Mouse (Mus musculus) spleen, adult 2 months (tissue): ENCODE results near the gene Slc5a10.

Experiments used
- CTCF ChIP-seq: fragments of 200-500 bp; IDR thresholded peaks from 2 replicates; pipeline ENCODE4 v1.5.1; 2011; ENCODE audit warnings: mild to moderate bottlenecking, inconsistent platforms; ENCODE audit not compliant: insufficient read depth, insufficient read length, insufficient replicate concordance; ENCODE audit errors: extremely low read depth
- POLR2A ChIP-seq: fragments of 200-500 bp; IDR thresholded peaks from 2 replicates; pipeline ENCODE4 v1.6.1; 2011; ENCODE audit warnings: low read depth, low read length, inconsistent platforms

DNA sequence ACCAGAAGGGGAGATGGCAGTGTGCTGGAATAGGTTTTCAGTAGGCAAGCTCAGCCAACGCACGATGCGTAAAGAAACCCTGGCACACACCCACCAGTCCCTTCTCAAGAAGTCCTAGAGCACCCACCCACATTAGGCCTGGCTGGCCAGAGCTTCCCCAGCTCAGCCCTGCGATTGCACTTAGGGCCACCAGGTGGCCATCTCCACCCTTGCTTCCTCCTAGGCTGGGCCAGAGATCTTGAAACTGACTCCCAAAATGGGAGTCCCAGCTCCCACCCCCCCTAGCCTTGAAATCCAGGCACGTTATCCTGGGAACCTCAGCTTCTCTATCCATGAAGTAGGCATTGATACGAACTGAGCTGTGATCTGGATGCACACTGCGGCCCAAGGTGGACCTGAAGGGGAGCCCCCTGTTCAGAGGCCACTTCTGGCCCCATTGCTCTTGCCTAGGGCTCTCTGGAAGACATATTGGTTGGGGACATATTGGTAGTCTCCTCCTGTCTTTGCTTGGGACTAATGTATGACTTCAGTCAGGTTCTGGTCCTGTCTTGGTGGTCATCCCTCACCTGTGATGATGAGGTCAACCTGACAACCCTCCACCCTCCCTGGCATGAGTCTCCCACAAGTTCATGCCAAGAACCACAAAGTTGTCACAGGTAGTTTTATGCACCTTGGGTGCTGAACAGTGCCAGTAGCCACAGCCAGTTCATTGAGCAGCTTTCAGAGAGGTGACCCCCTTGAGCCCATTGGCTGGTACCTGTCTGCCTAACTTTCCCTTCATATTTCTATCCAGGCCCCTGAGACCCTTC lies 54.4 kb downstream of the Slc5a10 start:
- peak; percentile 73; the same call in 1 of the 2 replicates for TF ChIP-seq CTCF
- no peak for TF ChIP-seq POLR2A
